Mouse (Mus musculus): ENCODE data around the gene Aacs.
A peak's percentile ranks its signal among the peaks of the same experiment; 100 is the strongest.
"Not testable (repeated sequence)": the region's sequence is repeated elsewhere in the genome, so short reads cannot be mapped to it uniquely, and the experiment has no call there.

Gene Aacs

DNA sequence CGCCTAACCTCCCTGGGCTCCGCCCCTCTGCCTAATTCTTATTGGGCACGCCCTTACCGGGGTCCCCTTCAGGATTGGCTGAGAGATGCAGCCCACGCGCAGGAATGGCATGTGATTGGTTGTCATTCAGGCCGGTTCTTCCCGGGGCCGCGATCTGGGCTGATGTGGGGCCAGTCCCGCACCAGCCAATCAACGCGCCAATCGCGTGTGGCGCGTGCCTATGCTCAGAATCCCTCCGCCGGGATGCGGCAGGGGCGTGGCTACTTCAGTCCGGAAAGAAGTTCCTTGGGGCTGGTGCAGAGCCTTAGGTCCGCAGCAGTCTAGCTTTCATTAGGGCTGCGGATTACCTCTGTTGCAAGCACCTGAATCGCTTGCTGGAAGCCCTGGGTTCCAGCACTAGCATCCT is 9.9 kb upstream of the Aacs start:
- peak; percentile 100 for DNase-seq (ENCODE audit: low read depth, low spot score)

DNA sequence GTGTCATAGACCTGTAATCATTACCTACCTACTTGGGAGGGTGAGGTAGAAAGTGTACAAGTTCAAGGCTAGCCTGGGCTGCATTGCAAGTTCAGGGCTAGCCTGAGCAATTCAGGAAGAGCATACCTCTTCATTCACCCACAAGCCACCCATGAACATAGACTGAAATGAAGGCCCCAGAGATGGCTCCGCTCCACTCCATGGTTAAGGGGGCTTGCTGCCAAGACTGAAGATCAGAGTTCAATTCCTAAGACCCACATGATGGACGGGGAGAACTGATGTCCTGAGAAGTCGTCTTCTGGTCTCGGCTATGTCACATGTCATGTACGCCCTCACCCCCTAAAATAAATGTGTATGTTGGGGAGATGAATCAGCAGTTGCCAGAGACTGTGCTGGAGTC is 9.1 kb upstream of the Aacs start:
- no peak for DNase-seq (ENCODE audit: low read depth, low spot score)

DNA sequence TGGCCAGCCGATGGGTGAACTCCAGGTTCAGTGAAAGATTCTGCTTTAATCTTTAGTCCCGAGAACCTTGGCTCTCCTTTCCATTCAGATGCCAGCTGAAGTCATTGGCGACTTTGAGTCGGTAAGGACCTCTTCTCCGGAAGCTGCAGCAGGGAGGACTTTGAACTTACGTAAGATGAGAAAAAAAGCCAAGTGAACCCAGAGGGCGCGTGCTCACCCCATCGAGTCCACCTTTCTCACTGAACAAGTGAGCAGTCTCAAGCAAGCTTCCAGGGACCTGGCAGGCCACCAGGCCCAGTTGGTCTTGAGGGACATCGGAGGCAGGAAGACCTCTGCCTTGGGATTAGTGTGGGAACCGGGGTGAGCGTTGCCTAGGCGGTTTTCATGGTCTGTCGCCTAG is 8.4 kb upstream of the Aacs start:
- DNase-seq (ENCODE audit: low read depth, low spot score), result no peak

DNA sequence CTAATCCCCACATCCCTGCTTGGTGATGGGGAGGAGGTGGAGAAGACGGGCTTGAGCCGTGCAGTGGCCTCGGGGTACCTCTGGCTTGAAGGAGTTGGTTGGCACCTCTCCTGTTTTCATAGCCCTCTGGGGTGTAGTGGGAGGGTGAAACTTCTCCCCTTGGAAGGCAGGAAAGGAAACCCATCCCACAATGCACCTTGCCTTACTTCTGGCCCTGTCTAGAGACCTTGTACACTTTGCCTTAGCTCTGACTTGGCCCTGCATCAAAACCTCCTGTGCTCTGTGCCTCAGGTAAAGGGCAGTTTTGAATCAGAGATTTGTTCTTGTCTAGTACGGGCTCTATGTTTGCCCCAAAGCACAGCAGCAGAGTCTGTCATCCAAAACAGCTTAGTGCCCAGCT is 4.9 kb upstream of the Aacs start:
- DNase-seq (ENCODE audit: low read depth, low spot score), result no peak

DNA sequence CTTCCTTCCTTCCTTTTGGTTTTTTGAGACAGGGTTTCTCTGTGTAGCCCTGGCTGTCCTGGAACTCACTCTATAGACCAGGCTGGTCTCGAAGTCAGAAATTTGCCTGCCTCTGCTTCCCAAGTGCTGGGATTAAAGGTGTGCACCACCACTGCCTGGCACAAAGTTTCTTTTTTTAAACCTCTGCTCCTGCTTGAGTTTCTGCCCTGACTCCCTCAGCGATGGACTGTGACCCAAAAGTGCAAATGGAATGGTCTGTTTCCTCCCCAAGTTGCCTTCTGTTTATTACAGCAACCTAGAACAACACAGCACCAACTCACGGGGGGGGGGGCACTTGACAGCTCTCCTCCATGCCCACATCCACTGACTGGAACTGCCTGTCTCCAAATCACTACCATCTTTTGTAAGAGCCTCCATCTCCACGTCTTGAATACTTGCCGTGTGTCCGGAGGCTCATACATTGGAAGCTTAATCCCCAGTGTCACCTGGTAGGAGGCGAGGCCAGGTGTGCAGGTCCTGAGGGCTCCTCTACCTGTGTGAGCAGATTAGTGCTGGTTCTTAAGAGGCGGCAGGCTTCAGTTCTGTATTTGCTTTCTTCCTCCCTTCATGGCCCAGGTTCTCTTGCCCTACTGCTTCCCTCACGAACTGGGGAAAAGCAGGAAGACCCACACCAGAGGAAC is 2.7 kb upstream of the Aacs start:
- DNase-seq (ENCODE audit: low read depth, low spot score), result no peak

DNA sequence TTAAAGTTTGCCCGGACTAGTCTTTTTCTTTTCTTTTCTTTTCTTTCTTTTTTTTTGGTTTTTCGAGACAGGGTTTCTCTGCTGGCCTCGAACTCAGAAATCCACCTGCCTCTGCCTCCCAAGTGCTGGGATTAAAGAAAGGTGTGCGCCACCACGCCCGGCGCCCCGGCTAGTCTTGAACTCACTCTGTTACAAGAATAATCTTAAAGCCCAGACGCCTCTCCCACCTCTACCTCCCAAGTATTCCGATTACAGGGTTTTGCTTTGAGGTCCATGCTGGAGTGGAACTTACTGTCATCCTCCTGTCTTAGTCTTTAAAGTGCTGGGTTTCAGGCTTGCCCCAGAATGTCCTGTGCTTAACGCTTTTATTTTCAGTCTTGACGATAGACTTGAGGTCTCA is 584 bp upstream of the Aacs start:
- no peak for DNase-seq (ENCODE audit: low read depth, low spot score)

DNA sequence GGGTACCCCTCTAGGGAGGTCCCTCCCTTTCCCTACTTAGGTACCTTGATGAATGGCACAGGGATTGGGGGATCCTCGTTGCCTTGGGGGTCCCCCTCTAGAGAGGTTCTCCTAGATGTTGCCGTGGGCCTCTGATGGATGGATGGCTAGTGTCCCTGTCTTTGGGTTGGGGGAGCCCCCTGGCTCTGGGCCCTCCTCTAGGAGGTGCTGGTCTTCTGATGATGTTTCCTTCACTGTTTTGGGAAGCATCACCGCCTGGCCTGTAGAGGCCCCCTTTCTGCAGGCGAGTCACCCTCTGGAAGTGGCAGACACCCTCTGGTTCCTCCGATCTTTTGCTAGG is 642 bp downstream of the Aacs start:
- peak; percentile 61 for DNase-seq (ENCODE audit: low read depth, low spot score)

DNA sequence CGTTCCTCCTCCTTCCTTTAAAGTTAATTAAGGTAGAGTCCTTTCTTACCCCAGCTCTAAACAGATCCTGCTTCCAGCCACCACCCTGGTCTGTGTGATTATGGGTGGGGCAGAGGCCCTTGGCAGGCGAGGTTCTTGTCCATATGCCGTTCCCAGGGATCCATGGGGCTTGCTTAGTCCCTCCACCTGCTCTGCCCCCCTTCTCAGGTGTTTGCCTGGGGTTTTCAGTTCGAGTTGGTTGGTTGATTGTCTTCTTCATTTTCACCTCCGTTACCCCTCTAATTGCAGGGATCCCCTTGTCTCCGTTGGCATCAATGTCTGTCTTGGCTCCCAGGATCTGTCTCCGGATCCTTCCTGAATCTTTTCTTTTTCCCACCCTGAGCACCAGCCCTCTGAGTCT is 1.2 kb downstream of the Aacs start:
- peak; percentile 83 for DNase-seq (ENCODE audit: low read depth, low spot score)

DNA sequence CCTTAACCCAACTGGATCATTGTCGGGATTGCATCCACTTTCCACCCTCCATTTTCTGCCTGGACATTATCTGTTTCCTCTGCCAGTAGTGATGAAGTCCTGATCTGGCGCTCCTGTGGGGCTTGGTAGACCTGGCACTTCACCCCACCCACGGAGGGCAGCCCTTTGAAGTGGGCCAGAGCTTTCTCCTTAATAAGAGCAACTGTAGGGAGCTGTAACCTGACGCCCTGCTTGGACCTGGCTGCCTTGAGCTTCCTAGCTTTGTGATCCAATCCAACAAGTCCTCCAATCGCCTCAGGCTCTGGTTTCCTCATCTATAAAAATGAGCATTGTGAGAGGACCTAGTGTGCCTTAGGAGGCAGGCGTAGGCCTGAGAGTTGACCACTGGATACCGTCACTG is 1.9 kb downstream of the Aacs start:
- no peak for DNase-seq (ENCODE audit: low read depth, low spot score)

DNA sequence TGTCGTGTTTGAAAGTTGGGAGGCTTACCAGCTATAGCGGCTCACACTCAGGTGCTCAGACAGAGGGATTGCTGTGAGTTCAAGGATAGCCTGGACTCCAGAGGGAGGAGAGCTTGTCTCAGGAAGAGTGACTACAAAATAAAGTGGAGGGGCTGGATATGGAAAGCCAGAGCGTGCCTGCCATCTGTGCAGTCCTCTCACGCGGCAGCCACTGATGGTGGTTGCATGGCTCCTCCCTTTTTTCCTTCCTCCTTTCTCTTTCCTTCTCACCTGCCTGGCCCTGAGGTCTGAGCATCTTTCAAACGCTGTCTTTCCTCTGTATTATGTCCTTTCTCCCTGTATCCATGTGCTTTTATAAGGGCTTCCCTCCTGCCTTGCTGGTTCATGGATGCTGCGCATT is 2.4 kb downstream of the Aacs start:
- peak; percentile 37 for DNase-seq (ENCODE audit: low read depth, low spot score)

DNA sequence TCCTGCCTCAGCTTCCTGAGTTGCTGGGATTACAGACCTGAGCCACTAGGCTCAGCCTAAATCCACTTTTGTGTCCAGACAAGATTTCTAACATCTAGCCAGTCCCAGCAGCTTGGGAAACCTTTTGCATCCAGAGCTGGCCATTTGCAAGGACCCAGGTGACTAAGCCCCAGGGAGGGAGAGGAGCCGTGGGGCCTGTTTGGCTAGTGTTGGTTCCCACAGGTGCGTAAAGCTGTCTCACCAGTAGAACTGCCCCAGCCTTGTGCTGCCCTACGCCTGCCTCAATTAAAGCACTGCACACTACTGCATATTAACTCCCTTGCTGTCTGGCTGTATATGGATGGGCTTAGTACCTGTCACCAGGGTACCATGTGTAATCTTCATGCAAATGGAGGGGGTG is 3.8 kb downstream of the Aacs start:
- DNase-seq (ENCODE audit: low read depth, low spot score), result no peak

DNA sequence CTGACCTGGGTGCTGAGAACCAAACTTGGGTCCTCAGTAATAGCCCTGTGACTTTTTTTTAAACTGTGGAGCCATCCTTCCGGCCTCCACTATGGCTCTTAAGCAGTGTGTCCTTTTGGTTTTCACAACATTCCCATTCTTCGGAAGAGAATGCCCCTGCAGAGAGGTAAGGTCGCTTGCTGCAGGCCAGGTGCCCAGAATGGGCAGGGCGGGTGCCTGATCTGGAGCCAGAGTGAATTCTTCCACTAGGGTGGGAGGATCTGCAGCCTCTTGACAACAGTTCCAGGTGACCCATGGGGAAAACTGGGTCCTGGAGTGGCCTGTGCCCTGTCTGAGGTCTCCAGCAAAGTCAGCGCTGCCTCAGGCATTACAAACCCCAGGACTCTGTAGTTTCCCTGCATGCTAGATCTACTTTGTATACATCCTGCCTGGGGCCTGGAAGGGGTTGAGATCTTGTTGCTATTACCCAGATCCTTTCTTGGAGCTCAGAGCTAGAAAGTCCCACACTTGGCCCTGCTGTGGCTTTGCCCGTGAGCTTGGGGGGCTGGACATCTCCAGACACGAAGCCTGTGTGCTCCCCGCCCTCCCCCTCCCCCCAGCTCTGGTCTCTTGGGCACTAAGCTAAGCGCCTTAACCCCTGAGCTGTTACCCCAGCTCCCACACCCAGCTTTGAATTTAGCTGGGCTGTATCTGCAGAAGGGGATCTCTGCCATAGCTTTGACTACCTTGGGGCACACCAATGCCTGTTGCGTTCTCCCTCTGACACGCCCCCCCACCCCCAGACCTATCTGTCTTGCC is 5.0 kb downstream of the Aacs start:
- no peak for DNase-seq (ENCODE audit: low read depth, low spot score)

DNA sequence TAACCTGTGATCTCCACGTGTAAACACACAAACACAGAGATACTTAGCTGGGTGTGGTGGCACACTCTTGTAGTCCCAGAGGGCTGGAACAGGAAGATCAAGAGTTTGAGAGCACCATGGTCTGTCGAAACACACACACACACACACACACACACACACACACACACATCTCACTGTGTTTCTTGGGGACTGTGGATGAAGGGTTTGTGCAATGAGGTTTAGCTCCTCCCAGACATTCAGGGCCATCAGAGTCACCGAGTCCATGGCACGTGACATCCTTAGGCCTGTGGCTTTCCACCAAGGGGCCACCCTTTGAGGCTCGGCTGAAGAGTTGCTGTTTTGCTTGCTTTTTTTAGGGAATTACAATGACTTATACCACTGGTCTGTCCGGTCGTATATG is 6.9 kb downstream of the Aacs start:
- DNase-seq (ENCODE audit: low read depth, low spot score), result no peak

DNA sequence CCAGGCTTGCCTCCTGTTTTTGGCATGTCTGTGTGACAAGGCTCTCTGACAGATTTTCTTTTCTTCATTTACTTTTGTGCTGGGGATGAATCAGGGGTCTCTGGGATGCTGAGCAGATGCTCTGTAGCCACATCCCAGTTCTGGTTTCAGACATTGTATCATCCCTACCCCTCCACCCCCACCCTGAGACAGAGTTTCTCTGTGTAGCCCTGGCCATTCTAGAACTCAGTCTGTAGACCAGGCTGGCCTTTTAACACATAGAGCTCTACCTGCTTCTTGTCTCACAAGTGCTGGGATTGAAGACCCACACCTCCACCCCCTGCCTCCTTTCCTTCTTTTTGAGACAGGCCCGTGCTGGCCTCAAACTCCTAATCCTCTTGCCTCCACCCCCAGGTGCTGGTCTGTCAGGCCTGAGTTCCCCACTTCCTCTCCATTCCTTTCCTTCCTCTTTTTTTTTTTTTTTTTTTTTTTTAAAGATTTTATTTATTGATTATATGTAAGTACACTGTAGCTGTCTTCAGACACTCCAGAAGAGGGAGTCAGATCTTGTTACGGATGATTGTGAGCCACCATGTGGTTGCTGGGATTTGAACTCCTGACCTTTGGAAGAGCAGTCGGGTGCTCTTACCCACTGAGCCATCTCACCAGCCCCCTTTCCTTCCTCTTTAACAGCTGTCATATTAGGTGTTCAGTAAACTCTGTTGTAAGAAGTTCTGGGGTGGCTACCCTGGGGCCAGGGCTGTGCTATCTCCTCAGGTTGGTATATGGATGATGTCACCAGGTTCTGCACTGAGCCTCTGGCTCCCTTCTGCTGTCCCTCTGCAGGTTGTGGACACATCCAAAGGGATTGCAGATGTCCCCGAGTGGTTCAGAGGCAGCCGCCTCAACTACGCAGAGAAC is 8.3 kb downstream of the Aacs start:
- DNase-seq (ENCODE audit: low read depth, low spot score), result no peak

DNA sequence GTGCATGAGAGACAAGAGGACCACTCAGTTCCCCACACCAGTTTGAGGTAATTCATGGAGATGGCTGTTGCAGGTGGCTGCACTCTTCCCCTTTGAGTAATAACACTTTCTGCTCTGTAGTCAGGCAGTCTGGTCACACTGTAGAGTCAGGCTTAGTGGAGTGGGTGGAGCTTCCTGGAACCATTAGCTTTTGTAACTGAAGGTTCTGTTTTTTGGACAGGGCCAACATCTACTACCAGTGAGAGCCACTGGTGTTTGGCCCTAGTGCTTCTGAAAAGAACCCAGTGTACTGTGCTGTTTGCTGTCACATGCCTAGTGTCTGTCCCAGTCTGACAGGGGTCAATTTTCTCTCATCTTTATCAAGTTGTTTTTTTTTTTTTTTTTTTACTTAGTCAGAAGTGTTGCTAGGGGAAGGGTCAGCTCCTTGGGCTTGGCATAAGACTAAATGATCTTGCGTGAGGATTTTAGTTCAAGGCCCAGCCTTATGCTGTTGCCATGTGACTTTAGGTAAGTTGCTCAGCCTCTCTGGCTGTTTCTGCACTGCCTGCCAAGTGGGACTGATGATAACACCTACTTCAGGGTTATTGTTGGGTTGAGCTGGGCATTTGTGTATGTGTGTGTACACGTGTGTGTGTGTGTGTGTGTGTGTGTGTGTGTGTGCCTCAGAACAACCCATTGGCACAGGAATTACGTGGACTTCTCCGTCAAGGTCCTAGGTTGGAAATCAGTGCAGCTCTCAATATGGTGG is 9.6 kb downstream of the Aacs start:
- DNase-seq (ENCODE audit: low read depth, low spot score), result no peak

DNA sequence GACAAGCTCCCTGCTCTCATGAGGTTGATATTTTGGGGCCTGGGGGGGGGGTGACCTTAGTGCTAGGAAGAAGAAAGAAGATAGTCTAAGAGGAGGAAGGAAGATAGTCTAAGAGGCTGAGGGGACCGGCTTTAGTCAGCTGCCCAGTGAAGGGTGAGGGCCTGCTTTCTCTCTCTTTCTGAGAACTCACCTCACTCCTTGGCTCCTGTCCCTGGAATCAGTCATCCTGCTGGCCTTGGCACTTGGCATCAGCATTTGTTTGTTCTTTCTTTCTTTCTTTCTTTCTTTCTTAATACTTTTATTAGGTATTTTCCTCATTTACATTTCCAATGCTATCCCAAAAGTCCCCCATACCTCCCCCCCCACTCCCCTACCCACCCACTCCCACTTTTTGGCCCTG is 10.5 kb downstream of the Aacs start:
- peak; percentile 66 for DNase-seq (ENCODE audit: low read depth, low spot score)

DNA sequence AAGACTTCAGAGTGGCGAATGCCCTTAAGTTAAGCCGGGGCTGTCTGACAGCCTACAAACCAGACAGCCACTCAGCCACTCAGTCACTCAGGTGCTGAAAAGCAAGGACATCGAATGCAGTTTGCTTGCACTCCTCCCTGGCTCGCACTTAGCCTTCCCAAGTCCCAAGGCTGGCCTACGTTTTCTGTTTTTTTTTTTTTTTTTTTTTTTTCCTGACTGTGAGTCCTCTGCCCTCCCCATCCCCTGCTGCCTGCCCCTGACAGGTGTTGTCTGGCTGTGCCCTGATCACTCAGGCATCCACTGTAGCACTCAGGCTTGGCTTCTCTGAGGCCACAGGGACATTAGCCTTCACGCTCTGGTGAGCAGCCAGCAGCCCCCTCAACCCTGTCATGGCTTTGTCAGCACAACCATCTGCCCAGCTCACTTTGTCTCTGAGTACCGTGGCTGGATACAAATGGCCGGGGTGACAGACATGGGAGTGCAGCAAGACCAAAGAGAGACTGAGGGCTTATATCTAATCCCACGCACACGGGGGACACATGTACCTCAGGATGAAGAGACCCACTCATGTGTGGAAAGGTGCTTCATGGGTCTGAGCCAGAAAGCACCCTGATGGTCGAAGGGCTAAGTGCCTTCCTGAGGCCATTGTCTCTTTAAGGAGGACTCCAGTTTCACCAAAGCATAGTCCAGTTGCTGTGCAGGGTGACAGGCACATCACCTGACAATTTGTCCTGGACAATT is 11.9 kb downstream of the Aacs start:
- peak; percentile 95 for DNase-seq (ENCODE audit: low read depth, low spot score)

DNA sequence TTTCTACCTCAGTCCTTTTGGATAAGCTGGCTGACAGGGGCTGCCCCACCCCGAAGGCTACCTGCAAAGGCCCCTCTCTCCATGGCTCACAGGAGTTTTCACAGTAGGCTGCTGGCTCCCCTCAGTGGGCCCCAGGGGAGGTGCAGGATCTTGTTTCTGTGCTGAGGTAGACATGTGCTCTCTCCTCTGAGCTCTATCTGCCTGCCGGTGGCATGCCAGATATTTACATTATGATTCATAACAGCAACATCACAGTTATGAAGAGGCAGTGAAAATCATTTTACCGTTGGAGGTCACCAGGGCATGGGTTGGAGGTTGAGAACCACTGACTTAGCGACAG is 12.5 kb downstream of the Aacs start:
- DNase-seq (ENCODE audit: low read depth, low spot score), result peak; percentile 41

DNA sequence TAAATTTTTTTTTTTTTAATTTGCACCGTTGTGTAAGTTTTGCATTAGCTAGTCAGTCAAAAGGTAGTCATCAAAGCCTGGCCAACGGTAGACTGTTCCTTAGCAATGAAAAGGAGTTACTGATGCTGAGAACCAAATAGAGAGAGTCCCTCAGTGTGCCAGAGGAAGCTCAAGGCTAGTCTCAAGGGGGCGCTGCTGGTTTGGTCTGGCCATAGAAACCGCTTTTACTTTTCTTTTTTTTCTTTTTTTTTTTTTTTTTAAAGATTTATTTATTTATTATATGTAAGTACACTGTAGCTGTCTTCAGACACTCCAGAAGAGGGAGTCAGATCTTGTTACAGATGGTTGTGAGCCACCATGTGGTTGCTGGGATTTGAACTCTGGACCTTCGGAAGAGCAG is 13.3 kb downstream of the Aacs start:
- DNase-seq (ENCODE audit: low read depth, low spot score), result not testable (repeated sequence)

DNA sequence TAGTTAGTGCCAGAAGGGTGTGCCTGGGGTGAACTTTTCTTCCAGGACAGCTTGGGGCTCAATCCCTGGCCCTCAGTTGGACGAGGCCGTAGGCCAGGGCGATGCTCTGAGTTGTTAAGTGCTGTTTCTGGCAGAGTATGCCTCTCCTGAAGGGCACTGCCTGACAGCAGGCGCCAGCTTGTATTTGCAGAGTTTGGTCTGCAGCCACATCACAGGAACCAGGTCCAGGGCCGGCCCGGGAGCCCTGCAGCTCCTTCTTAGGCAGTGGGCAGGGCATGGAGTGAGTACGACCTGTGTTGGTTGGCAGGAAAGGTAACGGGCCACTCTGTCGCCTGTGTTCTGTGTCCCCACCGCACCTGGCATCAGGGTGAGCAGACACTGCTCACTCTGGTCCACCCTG is 15.5 kb downstream of the Aacs start:
- DNase-seq (ENCODE audit: low read depth, low spot score), result peak; percentile 80

DNA sequence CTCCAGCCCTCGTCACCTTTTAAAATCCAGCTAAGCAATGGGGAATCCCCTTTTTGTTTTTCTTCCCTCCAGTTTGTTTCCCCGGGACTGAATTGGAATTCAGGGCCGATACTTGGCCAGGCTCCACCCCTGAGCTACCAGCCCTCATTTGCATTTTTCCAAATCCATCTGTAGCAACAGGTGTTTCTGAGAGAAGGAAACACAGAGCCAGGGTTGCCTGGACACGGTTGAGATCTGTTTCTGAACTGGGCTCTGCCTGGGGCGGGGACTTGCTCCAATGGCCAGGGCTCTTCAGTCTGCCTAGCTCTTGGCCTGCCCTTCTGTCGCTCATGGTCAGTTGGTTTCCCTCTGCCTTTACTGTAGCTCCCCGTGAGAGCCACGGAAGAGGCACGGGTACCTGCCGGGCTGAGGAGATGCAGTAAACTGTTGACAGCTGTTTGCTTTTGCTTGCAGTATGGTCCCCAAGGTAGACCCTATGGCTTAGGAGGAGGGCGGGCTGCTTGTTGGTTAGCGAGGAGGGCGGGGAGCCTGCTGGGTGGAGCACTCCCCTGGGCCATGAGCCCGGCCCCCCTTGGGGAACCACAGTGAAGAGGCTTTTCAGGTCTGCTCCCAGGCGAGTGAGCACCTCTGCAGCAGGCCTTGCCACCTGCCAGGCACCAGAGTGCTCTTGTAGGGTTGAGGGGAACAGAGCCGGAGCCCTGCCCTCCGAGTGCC is 16.9 kb downstream of the Aacs start:
- DNase-seq (ENCODE audit: low read depth, low spot score), result no peak

Data from brain, adult 2 months (tissue).